In the genomic region with DNA sequence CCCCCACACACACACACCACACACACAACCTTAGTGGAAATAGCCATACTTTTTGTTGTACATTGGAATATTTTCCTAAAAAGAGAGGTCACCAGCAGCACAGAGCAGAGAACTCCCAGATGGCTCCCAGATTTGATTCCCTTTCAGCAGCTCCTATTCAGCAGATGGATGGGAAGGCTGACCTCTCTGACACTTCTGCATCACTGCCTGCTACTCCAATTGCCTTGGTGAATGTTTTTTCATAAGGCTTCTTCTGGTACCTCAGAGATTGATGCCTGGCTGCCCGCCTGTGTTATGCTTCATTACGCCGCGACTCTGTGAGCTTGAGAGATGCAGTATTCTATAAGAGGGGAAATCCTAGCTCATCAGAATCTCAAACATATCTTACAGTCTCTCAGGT, we compare ENCODE assay signal across 14 mouse cellular contexts.
DNase-seq lines count a peak whose midpoint lies in the region; ATAC-seq and TF ChIP-seq lines count a peak whose summit lies in the region.
"Had no signal": no experiment of that assay in that cellular context is flagged by ENCODE, and none has a peak within 500 bp of the region (broad histone marks: within the 10 kb centered on the region; RNA-seq: fewer than 3 reads in every experiment).

No protein-coding gene starts in this region.

- no peaks in the 10 kb centered on the region for H3K4me1 ChIP-seq in embryonic facial prominence, embryonic 11.5 days (ENCODE audit: control insufficient read depth, insufficient read depth, low read length)
- peaks cover 4% of the 10 kb centered on the region; the same call in 1 of the 2 replicates for H3K4me1 ChIP-seq in embryonic facial prominence, embryonic 10.5 days
- peaks cover 8% of the 10 kb centered on the region; the same call in 1 of the 2 replicates for H3K4me1 ChIP-seq in hindbrain, embryonic 14.5 days (replicated peaks; ENCODE audit: control insufficient read depth, insufficient read depth, low read length)
- 0 out of 2 replicates have a peak, but pooled peaks cover 2% of the 10 kb centered on the region for H3K4me1 ChIP-seq in lung, adult 2 months (ENCODE audit: control insufficient read depth, insufficient read depth, low read length)
- H3K4me1 ChIP-seq: heart, embryonic 15.5 days had no signal

- no peak overlapping the region for H3K9ac ChIP-seq in embryonic facial prominence, embryonic 11.5 days (replicated peaks; ENCODE audit: low read length)
- H3K9ac ChIP-seq in hindbrain, embryonic 14.5 days, result no peak overlapping the region
- H3K9ac ChIP-seq: embryonic facial prominence, embryonic 15.5 days; heart, embryonic 15.5 days had no signal

- no peak overlapping the region for H3K4me2 ChIP-seq in embryonic facial prominence, embryonic 11.5 days (ENCODE audit: low read depth, low read length)
- no peak overlapping the region for H3K4me2 ChIP-seq in hindbrain, embryonic 14.5 days (replicated peaks)
- H3K4me2 ChIP-seq: embryonic facial prominence, embryonic 15.5 days; heart, embryonic 15.5 days; liver, embryonic 11.5 days had no signal

- H3K36me3 ChIP-seq in embryonic facial prominence, embryonic 11.5 days (replicated peaks; ENCODE audit: control insufficient read depth, insufficient read depth, low read depth, low read length), result no peaks in the 10 kb centered on the region
- H3K36me3 ChIP-seq in embryonic facial prominence, embryonic 10.5 days (replicated peaks), result no peaks in the 10 kb centered on the region
- no peaks in the 10 kb centered on the region for H3K36me3 ChIP-seq in hindbrain, embryonic 14.5 days (replicated peaks; ENCODE audit: control insufficient read depth, insufficient read depth)
- H3K36me3 ChIP-seq: embryonic facial prominence, embryonic 15.5 days; heart, embryonic 15.5 days had no signal

- TF ChIP-seq POLR2A in lung, adult 2 months (IDR thresholded peaks at IDR 0.05; ENCODE audit: borderline replicate concordance, extremely low read depth, low read depth, low read length), result no peak

- no peaks in the 10 kb centered on the region for H3K9me3 ChIP-seq in embryonic facial prominence, embryonic 11.5 days (replicated peaks; ENCODE audit: control insufficient read depth, low read length)
- no peaks in the 10 kb centered on the region for H3K9me3 ChIP-seq in embryonic facial prominence, embryonic 10.5 days
- H3K9me3 ChIP-seq in hindbrain, embryonic 14.5 days (ENCODE audit: control insufficient read depth, low read length), result no peaks in the 10 kb centered on the region
- H3K9me3 ChIP-seq: embryonic facial prominence, embryonic 15.5 days; heart, embryonic 15.5 days had no signal

- 48% methylated on average over 4 of the region's 4 CpGs for WGBS in embryonic facial prominence, embryonic 11.5 days
- 64% methylated on average over 4 of the region's 4 CpGs for WGBS in embryonic facial prominence, embryonic 10.5 days
- WGBS in hindbrain, embryonic 14.5 days, result 8% methylated on average over 4 of the region's 4 CpGs
- WGBS in lung, adult 2 months, result 87% methylated on average over 4 of the region's 4 CpGs

- no peak for DNase-seq in embryonic facial prominence, embryonic 11.5 days (ENCODE audit: low spot score)
- no peak for DNase-seq in embryonic facial prominence, embryonic 10.5 days (ENCODE audit: low spot score)
- DNase-seq in embryo, embryonic 10.5 days (ENCODE audit: low spot score), result peak; percentile 82
- peak; percentile 52 for DNase-seq in hindbrain, embryonic 14.5 days (ENCODE audit: low spot score)
- peak; percentile 58 for DNase-seq in neural tube, embryonic 10.5 days (ENCODE audit: extremely low spot score, low spot score)
- no peak for DNase-seq in lung, postnatal 10 days
- no peak for DNase-seq in lung, adult 2 months
- DNase-seq in frontal cortex, adult 2 months (ENCODE audit: extremely low spot score in 1 of 2, low spot score in 1 of 2), result no peak
- DNase-seq: B cell, adult 2 months had no signal

- ATAC-seq in embryonic facial prominence, embryonic 11.5 days (replicated peaks; ENCODE audit: insufficient number of reproducible peaks, low FRiP score, low TSS enrichment, low read depth), result peak; percentile 59
- peak; percentile 65; the same call in 1 of the 2 replicates for ATAC-seq in hindbrain, embryonic 14.5 days (ENCODE audit: low FRiP score)
- ATAC-seq: activated CD4-positive, CD25-positive, alpha-beta regulatory T cell, adult 4 months; intestine, postnatal 0 days had no signal

- H3K27me3 ChIP-seq in embryonic facial prominence, embryonic 11.5 days (ENCODE audit: control insufficient read depth, insufficient read depth, low read length), result no peaks in the 10 kb centered on the region
- H3K27me3 ChIP-seq in embryonic facial prominence, embryonic 10.5 days (replicated peaks; ENCODE audit: low read depth, poor library complexity, severe bottlenecking), result no peaks in the 10 kb centered on the region
- no peaks in the 10 kb centered on the region for H3K27me3 ChIP-seq in hindbrain, embryonic 14.5 days (ENCODE audit: control insufficient read depth, insufficient read depth, low read length)
- H3K27me3 ChIP-seq: embryonic facial prominence, embryonic 15.5 days; heart, embryonic 15.5 days had no signal

- H3K4me3 ChIP-seq in embryonic facial prominence, embryonic 11.5 days (ENCODE audit: low read depth, low read length), result no peak overlapping the region
- H3K4me3 ChIP-seq in embryonic facial prominence, embryonic 10.5 days, result no peak overlapping the region
- H3K4me3 ChIP-seq in hindbrain, embryonic 14.5 days (replicated peaks; ENCODE audit: low read length), result no peak overlapping the region
- H3K4me3 ChIP-seq in lung, adult 2 months (replicated peaks; ENCODE audit: extremely low read depth, low read depth, low read length), result no peak overlapping the region
- H3K4me3 ChIP-seq: embryonic facial prominence, embryonic 15.5 days; heart, embryonic 15.5 days had no signal

- H3K27ac ChIP-seq in embryonic facial prominence, embryonic 11.5 days (replicated peaks; ENCODE audit: low read depth, low read length), result no peak overlapping the region
- H3K27ac ChIP-seq in embryonic facial prominence, embryonic 10.5 days (replicated peaks), result no peak overlapping the region
- H3K27ac ChIP-seq in hindbrain, embryonic 14.5 days, result no peak overlapping the region
- H3K27ac ChIP-seq: embryonic facial prominence, embryonic 15.5 days; heart, embryonic 15.5 days had no signal

- no peak for TF ChIP-seq CTCF in lung, adult 2 months (IDR thresholded peaks at IDR 0.05; ENCODE audit: insufficient read depth, low read length)

Comparison
In these comparisons a context has a peak if more than half of its experiments do, and no peak if none do; other contexts are left out.
1. DNase-seq: peak in embryo, embryonic 10.5 days (single experiment), hindbrain, embryonic 14.5 days (single experiment) and neural tube, embryonic 10.5 days (single experiment); none in embryonic facial prominence, embryonic 11.5 days (single experiment), embryonic facial prominence, embryonic 10.5 days (single experiment), lung, postnatal 10 days (single experiment), lung, adult 2 months (single experiment) and frontal cortex, adult 2 months (0 of 2).